In the genomic region with DNA sequence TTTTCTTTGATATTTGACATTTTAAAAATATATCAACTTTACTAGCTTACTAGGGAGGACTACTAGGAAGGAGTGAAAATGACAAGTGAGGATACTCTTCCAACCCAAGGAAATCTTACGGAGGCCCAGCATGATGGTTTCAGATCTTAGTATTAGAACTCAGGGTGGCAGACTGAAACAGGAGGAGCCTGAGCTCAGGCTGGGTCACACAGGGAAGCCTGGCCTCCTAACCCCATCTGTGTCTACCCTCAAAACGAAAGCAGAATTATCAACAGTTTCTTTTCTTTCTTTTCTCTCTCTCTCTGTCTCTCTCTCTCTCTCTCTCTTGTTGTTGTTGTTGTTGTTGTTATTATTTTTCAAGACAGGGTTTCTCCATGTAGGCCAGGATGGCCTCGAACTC, we compare ENCODE assay signal across 22 mouse cellular contexts.
A peak's percentile ranks its signal among the peaks of the same experiment; 100 is the strongest.
DNase-seq lines count a peak whose midpoint lies in the region; ATAC-seq and TF ChIP-seq lines count a peak whose summit lies in the region.
"Had no signal": no experiment of that assay in that cellular context is flagged by ENCODE, and none has a peak within 500 bp of the region (broad histone marks: within the 10 kb centered on the region; RNA-seq: fewer than 3 reads in every experiment).

No protein-coding gene starts in this region.

- peak overlapping the region; percentile 87 for H3K4me2 ChIP-seq in CH12.LX (ENCODE audit: insufficient read depth, low read depth, poor library complexity, severe bottlenecking)
- no peak overlapping the region for H3K4me2 ChIP-seq in liver, postnatal 0 days (ENCODE audit: low read depth, low read length)
- H3K4me2 ChIP-seq: neural tube, embryonic 13.5 days had no signal

- no peaks in the 10 kb centered on the region for H3K27me3 ChIP-seq in CH12.LX (replicated peaks)
- H3K27me3 ChIP-seq in liver, postnatal 0 days (ENCODE audit: insufficient read depth, low read length), result no peaks in the 10 kb centered on the region
- H3K27me3 ChIP-seq: neural tube, embryonic 13.5 days had no signal

- WGBS in liver, postnatal 0 days (ENCODE audit: insufficient replicate concordance), result 83% methylated on average over 3 of the region's 3 CpGs

- peak overlapping the region; percentile 35; the same call in 1 of the 2 replicates for H3K9ac ChIP-seq in CH12.LX (ENCODE audit: insufficient read depth, low read depth)
- H3K9ac ChIP-seq in liver, postnatal 0 days (replicated peaks), result no peak overlapping the region
- H3K9ac ChIP-seq: neural tube, embryonic 13.5 days had no signal

- peaks cover 0 to 12% of the 10 kb centered on the region in 2 experiments; a peak in 1 of 4 replicates for H3K4me1 ChIP-seq in CH12.LX (ENCODE audit: control insufficient read depth in 1 of 2, insufficient read depth in 2 of 2)
- H3K4me1 ChIP-seq in liver, postnatal 0 days (ENCODE audit: insufficient read depth), result no peaks in the 10 kb centered on the region; the same call in 1 of the 2 replicates
- H3K4me1 ChIP-seq: embryonic facial prominence, embryonic 10.5 days had no signal

- in situ Hi-C loops in CH12.LX (cut with MboI; ENCODE audit: low pct_ligation_motif_present, low pct_unique_long_range_greater_than_20kb, low sequenced_read_pairs), result no loop called here

- H3K79me2 ChIP-seq in CH12.LX (replicated peaks; ENCODE audit: control insufficient read depth, extremely low read depth, insufficient read depth, poor library complexity, severe bottlenecking), result no peaks in the 10 kb centered on the region

- H3K4me3 ChIP-seq in gastrocnemius, adult 2 months, result no peak overlapping the region
- peak overlapping the region in 1 of 3 experiments; percentile 52 for H3K4me3 ChIP-seq in CH12.LX (replicated peaks in 1 of 3; ENCODE audit: low read depth in 2 of 3, low read length in 2 of 3, poor library complexity in 1 of 3)
- no peak overlapping the region for H3K4me3 ChIP-seq in liver, postnatal 0 days (ENCODE audit: low read depth, low read length)
- H3K4me3 ChIP-seq: embryonic facial prominence, embryonic 10.5 days; forebrain, embryonic 10.5 days; neural tube, embryonic 13.5 days had no signal

- TF ChIP-seq CTCF in gastrocnemius, adult 2 months (IDR thresholded peaks at IDR 0.05), result no peak
- no peak for TF ChIP-seq CTCF in CH12.LX (conservative IDR thresholded peaks at IDR 0.05 in 1 of 2, IDR thresholded peaks at IDR 0.05 in 1 of 2; ENCODE audit: low read depth in 2 of 2, low read length in 2 of 2)
- no peak for TF ChIP-seq CTCF in liver, postnatal 0 days (IDR thresholded peaks at IDR 0.05; ENCODE audit: low read depth)

- dilution Hi-C loops in CH12.LX (cut with MboI; ENCODE audit: extremely low pct_ligation_motif_present, extremely low pct_unique_long_range_greater_than_20kb, low sequenced_read_pairs), result no loop called here

- TF ChIP-seq POLR2A in CH12.LX (IDR thresholded peaks at IDR 0.05; ENCODE audit: low read depth, low read length), result no peak

- intact Hi-C loops in gastrocnemius, adult 2 months (cut with DNase I), result no loop called here

- DNase-seq in gastrocnemius, adult 2 months, result no peak
- no peak for DNase-seq in gastrocnemius, adult 8-10 months (ENCODE audit: low spot score in 2 of 2)
- DNase-seq in CH12.LX (ENCODE audit: extremely low read depth), result peak; percentile 45
- DNase-seq in naive thymus-derived CD4-positive, alpha-beta T cell, adult 2 months (ENCODE audit: low read depth), result peak; percentile 22
- no peak for DNase-seq in right cerebral cortex, adult 2 months (ENCODE audit: low spot score in 2 of 2)
- no peak for DNase-seq in layer of hippocampus, postnatal 14 days (ENCODE audit: low spot score in 2 of 2)
- DNase-seq in liver, postnatal 0 days, result no peak
- DNase-seq: adrenal gland, postnatal 25 days; cerebellum, adult 8-10 months; gastrocnemius, postnatal 36 days; heart, postnatal 4 days; kidney, adult 11 months; midbrain, embryonic 14.5 days; right cerebral cortex, adult 18-20 months; thymus, postnatal 25 days had no signal

- ATAC-seq in inflammation-experienced regulatory T-cells, adult 6 months, result peak; percentile 85
- ATAC-seq in liver, postnatal 0 days, result no peak
- ATAC-seq: forebrain, embryonic 16.5 days; hindbrain, postnatal 0 days; lung, postnatal 0 days had no signal

- no peaks in the 10 kb centered on the region for H3K9me3 ChIP-seq in CH12.LX (replicated peaks; ENCODE audit: low read length)
- H3K9me3 ChIP-seq in liver, postnatal 0 days (ENCODE audit: low read length), result no peaks in the 10 kb centered on the region
- H3K9me3 ChIP-seq: embryonic facial prominence, embryonic 10.5 days; forebrain, embryonic 10.5 days; neural tube, embryonic 13.5 days had no signal

- H3K27ac ChIP-seq in gastrocnemius, adult 2 months, result peak overlapping the region; percentile 16; the same call in 1 of the 2 replicates
- no peak overlapping the region for H3K27ac ChIP-seq in CH12.LX (ENCODE audit: insufficient read depth, low read depth)
- H3K27ac ChIP-seq in liver, postnatal 0 days (ENCODE audit: low read depth), result no peak overlapping the region
- H3K27ac ChIP-seq: embryonic facial prominence, embryonic 10.5 days; forebrain, embryonic 10.5 days; hindbrain, postnatal 0 days; neural tube, embryonic 13.5 days had no signal

- no peak for TF ChIP-seq EP300 in CH12.LX (IDR thresholded peaks at IDR 0.05; ENCODE audit: low read length)
- no peak for TF ChIP-seq EP300 in liver, postnatal 0 days (IDR thresholded peaks at IDR 0.05; ENCODE audit: low read depth)

- no peak for TF ChIP-seq RAD21 in CH12.LX (IDR thresholded peaks at IDR 0.05; ENCODE audit: low read depth, low read length)

- peaks cover 0 to 6% of the 10 kb centered on the region in 2 experiments for H3K36me3 ChIP-seq in CH12.LX (replicated peaks in 1 of 2; ENCODE audit: control insufficient read depth in 1 of 2, insufficient read depth in 1 of 2, low read length in 1 of 2)
- no peaks in the 10 kb centered on the region for H3K36me3 ChIP-seq in liver, postnatal 0 days (replicated peaks; ENCODE audit: insufficient read depth, low read length)
- H3K36me3 ChIP-seq: neural tube, embryonic 13.5 days had no signal

TF ChIP-seq in CH12.LX, 34 proteins besides CTCF, POLR2A, EP300 and RAD21:
- TF ChIP-seq CHD1 (IDR thresholded peaks at IDR 0.05; ENCODE audit: low read depth, low read length), result no peak
- TF ChIP-seq NRF1 (IDR thresholded peaks at IDR 0.05; ENCODE audit: low read depth, low read length), result no peak
- no peak for TF ChIP-seq USF1 (IDR thresholded peaks at IDR 0.05; ENCODE audit: low read depth, low read length)
- TF ChIP-seq MEF2A (IDR thresholded peaks at IDR 0.05; ENCODE audit: borderline replicate concordance, low read depth, low read length), result no peak
- TF ChIP-seq SIN3A (IDR thresholded peaks at IDR 0.05; ENCODE audit: low read length), result no peak
- no peak for TF ChIP-seq JUN (IDR thresholded peaks at IDR 0.05; ENCODE audit: insufficient read depth, low read depth, low read length)
- TF ChIP-seq ELF1 (IDR thresholded peaks at IDR 0.05; ENCODE audit: low read depth, low read length), result no peak
- TF ChIP-seq IRF4 (IDR thresholded peaks at IDR 0.05; ENCODE audit: low read depth, low read length), result no peak
- TF ChIP-seq MAX (IDR thresholded peaks at IDR 0.05; ENCODE audit: low read length), result no peak
- TF ChIP-seq NELFE (IDR thresholded peaks at IDR 0.05; ENCODE audit: low read depth, low read length), result no peak
- TF ChIP-seq TCF12 (IDR thresholded peaks at IDR 0.05; ENCODE audit: low read depth, low read length), result no peak
- no peak for TF ChIP-seq RCOR1 (conservative IDR thresholded peaks at IDR 0.05; ENCODE audit: low read depth, low read length)
- no peak for TF ChIP-seq SMC3 (IDR thresholded peaks at IDR 0.05; ENCODE audit: low read depth, low read length)
- TF ChIP-seq ZKSCAN1 (IDR thresholded peaks at IDR 0.05; ENCODE audit: borderline replicate concordance, low read depth, low read length), result no peak
- TF ChIP-seq UBTF (IDR thresholded peaks at IDR 0.05; ENCODE audit: low read depth, low read length), result no peak
- no peak for TF ChIP-seq BHLHE40 (IDR thresholded peaks at IDR 0.05; ENCODE audit: low read depth, low read length)
- no peak for TF ChIP-seq PAX5 (IDR thresholded peaks at IDR 0.05; ENCODE audit: low read length)
- no peak for TF ChIP-seq TBP (conservative IDR thresholded peaks at IDR 0.05; ENCODE audit: low read depth, low read length)

Comparison
In these comparisons a context has a peak if more than half of its experiments do, and no peak if none do; other contexts are left out.
1. DNase-seq: peak in CH12.LX (single experiment) and naive thymus-derived CD4-positive, alpha-beta T cell, adult 2 months (single experiment); none in gastrocnemius, adult 2 months (single experiment), gastrocnemius, adult 8-10 months (0 of 2), right cerebral cortex, adult 2 months (0 of 2), layer of hippocampus, postnatal 14 days (0 of 2) and liver, postnatal 0 days (single experiment).